Mouse (Mus musculus) limb, embryonic 10.5 days (tissue): ENCODE data around the gene Thbd. TPM values are rescaled to one million over a fixed set of nuclear protein-coding genes. Genes with fewer than 3 reads are reported as not detected.

Experiments
- DNase-seq: peaks from one replicate; pipeline ENCODE4 v3.0.0-alpha.2; 2017; ENCODE audit warnings: low spot score
- H3K27ac ChIP-seq: fragments of 300-500 bp; sonication (generic); 2 replicates; pipeline ENCODE4 v1.5.1; 2016; ENCODE audit warnings: mild to moderate bottlenecking
- H3K27me3 ChIP-seq: fragments of 300-500 bp; sonication (generic); 2 replicates; pipeline ENCODE4 v1.6.1; 2016; ENCODE audit warnings: low read depth, mild to moderate bottlenecking; ENCODE audit not compliant: poor library complexity, severe bottlenecking
- H3K36me3 ChIP-seq: fragments of 300-500 bp; sonication (generic); 2 replicates; pipeline ENCODE4 v1.6.1; 2016; ENCODE audit warnings: mild to moderate bottlenecking, moderate library complexity
- H3K4me1 ChIP-seq: fragments of 300-500 bp; sonication (generic); 2 replicates; pipeline ENCODE4 v1.6.1; 2016
- H3K4me3 ChIP-seq: fragments of 300-500 bp; sonication (generic); 2 replicates; pipeline ENCODE4 v1.5.1; 2016; ENCODE audit warnings: mild to moderate bottlenecking, moderate library complexity
- H3K9me3 ChIP-seq: fragments of 300-500 bp; sonication (generic); replicated peaks from 2 replicates; pipeline ENCODE4 v1.6.1; 2016; ENCODE audit warnings: mild to moderate bottlenecking
- WGBS: fragments of 180-500 bp; shearing (Covaris S2); methylation state at CpG from one replicate; pipeline ENCODE4 v1.1.7; 2016; 5-methylcytosine and 5-hydroxymethylcytosine counted together
- polyA plus RNA-seq: library from polyadenylated mRNA; unstranded; fragments of >200 nt; fragmentation: Nextera tagmentation; extraction: Ambion mirVana; gene quantifications from 2 replicates; pipeline ENCODE4 v1.2.1, GENCODE M21; 2016

Thbd gene
- polyA plus RNA-seq, 1 experiment from 2014 or later = 4.0 TPM

GRCm38 (mm10) chr2:148409821-148410220, 1.8 kb upstream of the Thbd start:
- Histone ChIP-seq H3K9me3 (no peaks in the 10 kb centered on the region), H3K36me3 (no peaks in the 10 kb centered on the region), H3K4me1 (peaks cover 32% of the 10 kb centered on the region), H3K27me3 (peaks cover 45% of the 10 kb centered on the region), H3K27ac (no peak overlapping the region), H3K4me3 (no peak overlapping the region)
- no peak for DNase-seq
- WGBS = 91% methylated on average over 1 of the region's 1 CpGs

- Histone ChIP-seq H3K36me3 (no peaks in the 10 kb centered on the region), H3K27me3 (peaks cover 52% of the 10 kb centered on the region), H3K9me3 (no peaks in the 10 kb centered on the region), H3K4me1 (peaks cover 32% of the 10 kb centered on the region), H3K27ac (no peak overlapping the region), H3K4me3 (no peak overlapping the region)
- DNase-seq = peak; percentile 68
- WGBS = 38% methylated on average over 9 of the region's 9 CpGs
These were observed 1.2 kb upstream of the Thbd start for GRCm38 (mm10) chr2:148409141-148409540.

GRCm38 (mm10) chr2:148408761-148409120, 753 bp upstream of the Thbd start:
- Histone ChIP-seq H3K9me3 (no peaks in the 10 kb centered on the region), H3K4me1 (peaks cover 32% of the 10 kb centered on the region), H3K27ac (no peak overlapping the region), H3K36me3 (no peaks in the 10 kb centered on the region), H3K4me3 (no peak overlapping the region), H3K27me3 (peaks cover 56% of the 10 kb centered on the region)
- WGBS = 21% methylated on average over 6 of the region's 6 CpGs
- DNase-seq = no peak

- peaks cover 32% of the 10 kb centered on the region for H3K4me1 ChIP-seq
- no peaks in the 10 kb centered on the region for H3K9me3 ChIP-seq
- H3K4me3 ChIP-seq = peak overlapping the region; percentile 51
- DNase-seq = peak; percentile 56
- 6% methylated on average over 55 of the region's 55 CpGs for WGBS
- H3K36me3 ChIP-seq = no peaks in the 10 kb centered on the region
- peak overlapping the region; percentile 11; the same call in 1 of the 2 replicates for H3K27ac ChIP-seq
- H3K27me3 ChIP-seq = peaks cover 67% of the 10 kb centered on the region
These were observed 768 bp downstream of the Thbd start for GRCm38 (mm10) chr2:148406971-148407869.

- peak; percentile 47 for DNase-seq
These were observed 1.6 kb downstream of the Thbd start for GRCm38 (mm10) chr2:148406160-148406970.

GRCm38 (mm10) chr2:148404906-148405305, 3.1 kb downstream of the Thbd start:
- no peak for DNase-seq
- peaks cover 67% of the 10 kb centered on the region for H3K27me3 ChIP-seq
- no peak overlapping the region for H3K27ac ChIP-seq
- WGBS = 78% methylated on average over 5 of the region's 5 CpGs
- peaks cover 32% of the 10 kb centered on the region for H3K4me1 ChIP-seq
- no peaks in the 10 kb centered on the region for H3K36me3 ChIP-seq
- H3K4me3 ChIP-seq = no peak overlapping the region
- no peaks in the 10 kb centered on the region for H3K9me3 ChIP-seq

More at GRCm38 (mm10) chr2:148406160-148406970, 1.6 kb downstream of the Thbd start:
- H3K27ac ChIP-seq = no peak overlapping the region
- peak overlapping the region; percentile 51 for H3K4me3 ChIP-seq
- no peaks in the 10 kb centered on the region for H3K36me3 ChIP-seq
- peaks cover 32% of the 10 kb centered on the region for H3K4me1 ChIP-seq
- WGBS = 13% methylated on average over 34 of the region's 34 CpGs
- no peaks in the 10 kb centered on the region for H3K9me3 ChIP-seq
- peaks cover 67% of the 10 kb centered on the region for H3K27me3 ChIP-seq

- H3K27me3 ChIP-seq = peaks cover 58% of the 10 kb centered on the region
- H3K4me1 ChIP-seq = peaks cover 15% of the 10 kb centered on the region
- H3K4me3 ChIP-seq = no peak overlapping the region
- no peak overlapping the region for H3K27ac ChIP-seq
- WGBS = 81% methylated on average over 1 of the region's 1 CpGs
- no peaks in the 10 kb centered on the region for H3K9me3 ChIP-seq
- no peaks in the 10 kb centered on the region for H3K36me3 ChIP-seq
- DNase-seq = peak; percentile 11
These were observed 5.8 kb downstream of the Thbd start for GRCm38 (mm10) chr2:148402227-148402626.

GRCm38 (mm10) chr2:148398901-148399685, 8.9 kb downstream of the Thbd start:
- WGBS = 88% methylated on average over 5 of the region's 5 CpGs
- no peak for DNase-seq
- Histone ChIP-seq H3K9me3 (no peaks in the 10 kb centered on the region), H3K27ac (no peak overlapping the region), H3K4me1 (peaks cover 15% of the 10 kb centered on the region), H3K4me3 (no peak overlapping the region), H3K36me3 (no peaks in the 10 kb centered on the region), H3K27me3 (peaks cover 57% of the 10 kb centered on the region)

GRCm38 (mm10) chr2:148397784-148398100, 10.2 kb downstream of the Thbd start:
- Histone ChIP-seq H3K9me3 (no peaks in the 10 kb centered on the region), H3K27me3 (peaks cover 57% of the 10 kb centered on the region), H3K27ac (no peak overlapping the region), H3K4me1 (peaks cover 15% of the 10 kb centered on the region), H3K4me3 (no peak overlapping the region), H3K36me3 (no peaks in the 10 kb centered on the region)
- 88% methylated on average over 1 of the region's 1 CpGs for WGBS
- DNase-seq = no peak

- 71% methylated on average over 11 of the region's 11 CpGs for WGBS
- Histone ChIP-seq H3K9me3 (no peaks in the 10 kb centered on the region), H3K4me1 (peaks cover 15% of the 10 kb centered on the region), H3K4me3 (no peak overlapping the region), H3K27ac (no peak overlapping the region), H3K36me3 (no peaks in the 10 kb centered on the region), H3K27me3 (peaks cover 53% of the 10 kb centered on the region)
- DNase-seq = no peak
These were observed 10.8 kb downstream of the Thbd start for GRCm38 (mm10) chr2:148397015-148397783.

GRCm38 (mm10) chr2:148396209-148396608, 11.8 kb downstream of the Thbd start:
- H3K9me3 ChIP-seq = no peaks in the 10 kb centered on the region
- H3K4me1 ChIP-seq = peaks cover 15% of the 10 kb centered on the region
- WGBS = 65% methylated on average over 10 of the region's 10 CpGs
- peak overlapping the region; percentile 63; the same call in 1 of the 2 replicates for H3K4me3 ChIP-seq
- peaks cover 53% of the 10 kb centered on the region for H3K27me3 ChIP-seq
- DNase-seq = no peak
- H3K27ac ChIP-seq = no peak overlapping the region
- H3K36me3 ChIP-seq = no peaks in the 10 kb centered on the region
